Mouse (Mus musculus): ENCODE results near the gene Spcs2. TPM values are rescaled to one million over a fixed set of nuclear protein-coding genes. Genes with fewer than 3 reads are reported as not detected.

The Spcs2 gene
- polyA plus RNA-seq, 1 experiment from 2014 or later: 245 TPM

DNA sequence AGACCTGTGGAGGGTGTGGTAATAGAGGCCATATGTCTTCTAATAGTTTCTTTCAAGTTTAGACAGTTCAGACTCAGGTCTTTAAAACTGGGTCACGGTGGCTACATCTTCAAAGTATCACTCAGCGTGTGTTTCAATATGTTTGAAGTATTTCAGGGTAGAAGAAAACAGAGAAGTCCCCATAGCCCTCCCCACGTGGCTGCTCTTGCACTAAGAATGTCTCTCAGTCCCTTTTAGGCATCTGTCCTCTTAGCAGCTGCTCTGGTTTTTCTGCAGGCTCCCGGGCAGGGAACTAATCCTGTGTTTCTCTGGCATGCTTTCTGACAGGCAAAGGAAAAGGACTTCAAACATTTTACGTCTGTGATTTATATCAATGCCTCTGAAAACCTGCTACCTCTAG is 12.6 kb upstream of the Spcs2 start:
- no peak for ATAC-seq (ENCODE audit: low read depth)
- H3K27ac ChIP-seq (ENCODE audit: low read depth, low read length): no peak overlapping the region
- 62% methylated on average over 5 of the region's 5 CpGs for WGBS

GRCm38 (mm10) chr7:99873965-99874364 is 10.7 kb upstream of the Spcs2 start:
- Histone ChIP-seq H3K4me3 (ENCODE audit: low read depth, low read length) (no peak overlapping the region), H3K4me2 (ENCODE audit: low read depth, low read length) (no peak overlapping the region), H3K27ac (ENCODE audit: low read depth, low read length) (no peak overlapping the region), H3K36me3 (ENCODE audit: control insufficient read depth, insufficient read depth, low read length) (no peaks in the 10 kb centered on the region), H3K9ac (replicated peaks; ENCODE audit: low read depth, low read length) (no peak overlapping the region), H3K27me3 (ENCODE audit: control insufficient read depth, insufficient read depth, low read length) (no peaks in the 10 kb centered on the region), H3K4me1 (ENCODE audit: control insufficient read depth, insufficient read depth, low read length) (0 out of 2 replicates have a peak, but pooled peaks cover 4% of the 10 kb centered on the region), H3K9me3 (ENCODE audit: control insufficient read depth, low read length) (no peaks in the 10 kb centered on the region)
- WGBS: 77% methylated on average over 6 of the region's 6 CpGs
- ATAC-seq (ENCODE audit: low read depth): no peak

More for the DNA sequence above, 12.6 kb upstream of the Spcs2 start:
- H3K9ac ChIP-seq (replicated peaks; ENCODE audit: low read depth, low read length): no peak overlapping the region
- no peak overlapping the region for H3K4me2 ChIP-seq (ENCODE audit: low read depth, low read length)
- H3K36me3 ChIP-seq (ENCODE audit: control insufficient read depth, insufficient read depth, low read length): no peaks in the 10 kb centered on the region
- H3K4me1 ChIP-seq (ENCODE audit: control insufficient read depth, insufficient read depth, low read length): 0 out of 2 replicates have a peak, but pooled peaks cover 4% of the 10 kb centered on the region
- H3K4me3 ChIP-seq (ENCODE audit: low read depth, low read length): no peak overlapping the region
- H3K27me3 ChIP-seq (ENCODE audit: control insufficient read depth, insufficient read depth, low read length): no peaks in the 10 kb centered on the region
- H3K9me3 ChIP-seq (ENCODE audit: control insufficient read depth, low read length): no peaks in the 10 kb centered on the region

DNA sequence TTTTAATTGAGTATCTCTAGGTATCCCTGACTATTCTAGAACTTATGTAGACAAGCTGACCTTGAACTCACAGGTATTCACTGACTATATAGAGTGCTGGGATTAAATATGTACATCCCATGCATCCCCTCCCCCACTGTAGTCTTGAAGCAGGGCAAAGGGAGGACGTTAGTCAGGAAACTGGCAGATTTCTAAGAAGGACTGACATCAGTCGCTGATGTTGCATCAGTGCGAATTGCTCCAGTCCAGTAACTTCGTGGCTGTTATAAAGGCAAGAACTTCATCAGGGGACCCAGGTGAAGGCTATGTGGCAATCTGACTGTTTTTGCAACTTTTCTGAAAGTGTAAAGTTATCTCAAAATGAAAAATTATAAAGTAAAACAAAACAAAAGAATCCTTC is 6.0 kb upstream of the Spcs2 start:
- H3K9ac ChIP-seq (replicated peaks; ENCODE audit: low read depth, low read length): no peak overlapping the region
- no peaks in the 10 kb centered on the region for H3K9me3 ChIP-seq (ENCODE audit: control insufficient read depth, low read length)
- WGBS: 70% methylated on average over 4 of the region's 4 CpGs
- H3K4me1 ChIP-seq (ENCODE audit: control insufficient read depth, insufficient read depth, low read length): no peaks in the 10 kb centered on the region
- H3K4me3 ChIP-seq (ENCODE audit: low read depth, low read length): no peak overlapping the region
- no peak overlapping the region for H3K27ac ChIP-seq (ENCODE audit: low read depth, low read length)
- H3K36me3 ChIP-seq (ENCODE audit: control insufficient read depth, insufficient read depth, low read length): no peaks in the 10 kb centered on the region
- no peaks in the 10 kb centered on the region for H3K27me3 ChIP-seq (ENCODE audit: control insufficient read depth, insufficient read depth, low read length)
- H3K4me2 ChIP-seq (ENCODE audit: low read depth, low read length): no peak overlapping the region
- ATAC-seq (ENCODE audit: low read depth): no peak

GRCm38 (mm10) chr7:99865219-99865618 is 2.0 kb upstream of the Spcs2 start:
- H3K36me3 ChIP-seq (ENCODE audit: control insufficient read depth, insufficient read depth, low read length): no peaks in the 10 kb centered on the region
- H3K27me3 ChIP-seq (ENCODE audit: control insufficient read depth, insufficient read depth, low read length): no peaks in the 10 kb centered on the region
- H3K9me3 ChIP-seq (ENCODE audit: control insufficient read depth, low read length): no peaks in the 10 kb centered on the region
- no peak overlapping the region for H3K27ac ChIP-seq (ENCODE audit: low read depth, low read length)
- no peak overlapping the region for H3K9ac ChIP-seq (replicated peaks; ENCODE audit: low read depth, low read length)
- H3K4me3 ChIP-seq (ENCODE audit: low read depth, low read length): no peak overlapping the region
- 59% methylated on average over 3 of the region's 3 CpGs for WGBS
- no peaks in the 10 kb centered on the region for H3K4me1 ChIP-seq (ENCODE audit: control insufficient read depth, insufficient read depth, low read length)
- H3K4me2 ChIP-seq (ENCODE audit: low read depth, low read length): no peak overlapping the region
- no peak for ATAC-seq (ENCODE audit: low read depth)

DNA sequence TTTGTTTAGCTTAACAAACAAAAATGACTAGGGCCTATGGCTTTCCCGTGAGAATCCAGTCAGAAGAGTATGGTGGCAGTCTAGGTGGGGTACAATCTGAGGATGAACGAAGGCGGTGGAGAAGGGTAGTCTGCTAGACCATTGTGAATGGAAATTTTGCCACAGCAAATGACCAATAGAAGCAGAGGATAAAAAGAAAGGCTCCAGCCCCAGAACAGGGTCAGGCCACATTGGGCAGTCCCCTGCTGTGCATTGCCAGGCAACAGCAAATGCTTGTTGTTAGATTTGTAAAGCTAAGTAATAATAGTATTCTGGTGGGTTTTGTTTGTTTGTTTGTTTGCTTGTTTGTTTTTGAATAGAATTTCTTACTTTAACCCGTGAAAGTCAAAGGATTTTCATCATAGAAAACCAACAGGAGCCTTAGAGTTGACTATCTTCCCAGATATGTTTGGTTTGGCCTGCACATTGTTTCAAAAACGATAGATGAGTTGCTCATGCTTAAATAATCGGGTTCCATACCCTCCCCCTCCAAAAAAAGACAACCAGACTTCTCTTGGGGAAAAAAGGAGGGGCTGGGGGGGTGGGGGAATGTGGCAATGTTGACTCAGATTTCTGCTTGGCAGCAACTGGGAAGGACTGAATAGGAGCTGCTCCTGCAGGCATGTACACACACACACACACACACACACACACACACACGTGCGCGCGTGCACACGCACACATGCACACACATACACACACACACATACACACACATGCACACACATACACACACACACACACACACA is 1.2 kb upstream of the Spcs2 start:
- no peaks in the 10 kb centered on the region for H3K4me1 ChIP-seq (ENCODE audit: control insufficient read depth, insufficient read depth, low read length)
- ATAC-seq (ENCODE audit: low read depth): no peak
- no peaks in the 10 kb centered on the region for H3K36me3 ChIP-seq (ENCODE audit: control insufficient read depth, insufficient read depth, low read length)
- WGBS: 45% methylated on average over 11 of the region's 11 CpGs
- no peak overlapping the region for H3K9ac ChIP-seq (replicated peaks; ENCODE audit: low read depth, low read length)
- H3K27ac ChIP-seq (ENCODE audit: low read depth, low read length): no peak overlapping the region
- H3K27me3 ChIP-seq (ENCODE audit: control insufficient read depth, insufficient read depth, low read length): no peaks in the 10 kb centered on the region
- no peak overlapping the region for H3K4me3 ChIP-seq (ENCODE audit: low read depth, low read length)
- no peak overlapping the region for H3K4me2 ChIP-seq (ENCODE audit: low read depth, low read length)
- no peaks in the 10 kb centered on the region for H3K9me3 ChIP-seq (ENCODE audit: control insufficient read depth, low read length)

DNA sequence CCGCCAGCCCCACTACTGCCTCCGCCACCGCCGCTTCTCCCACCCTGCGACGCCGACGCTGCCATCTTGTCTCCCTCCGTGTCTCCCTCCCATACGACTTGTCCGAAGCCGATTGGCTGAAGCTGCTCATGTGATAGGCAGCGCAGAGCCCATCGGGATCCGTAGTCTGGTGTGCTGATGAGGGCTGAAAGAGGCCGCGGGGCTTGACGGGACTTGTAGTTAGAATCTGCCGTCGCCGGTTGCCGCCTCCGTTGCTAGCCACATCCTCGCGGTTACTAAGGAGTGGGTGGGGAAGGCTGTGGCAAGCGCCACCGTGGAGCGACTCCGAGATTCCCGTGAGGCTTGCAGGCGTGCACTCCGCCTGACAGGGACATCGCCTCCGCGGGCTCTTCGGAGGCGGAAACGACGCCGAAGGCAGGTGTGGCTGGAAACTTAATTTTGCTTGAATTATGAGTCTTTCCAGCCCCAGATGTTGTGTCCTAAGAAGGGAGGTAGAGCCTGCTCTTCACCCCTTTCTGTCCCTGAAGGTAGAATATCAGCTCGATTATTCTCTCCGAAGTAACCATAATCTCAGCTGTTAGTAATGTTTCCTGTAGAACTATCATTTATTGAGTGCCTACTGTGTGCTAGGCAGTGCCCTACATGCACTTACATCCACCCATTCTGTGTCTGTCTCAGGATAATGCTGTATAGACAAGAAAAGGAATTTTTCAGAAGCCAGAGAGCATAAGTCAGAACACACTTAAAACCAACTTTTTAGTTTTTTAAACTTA is 4.3 kb downstream of the Spcs2 start, which contains the start of gene Xrra1:
Gene Xrra1 (plus strand): TSS at position 304 of the 773 bp plus-strand sequence.
- H3K36me3 ChIP-seq (ENCODE audit: control insufficient read depth, insufficient read depth, low read length): 0 out of 2 replicates have a peak, but pooled peaks cover 6% of the 10 kb centered on the region
- H3K4me3 ChIP-seq (ENCODE audit: low read depth, low read length): peak within 1 kb of the TSS; percentile 65
- peak; percentile 99 for ATAC-seq (ENCODE audit: low read depth)
- H3K27ac ChIP-seq (ENCODE audit: low read depth, low read length): peak within 1 kb of the TSS; percentile 75
- H3K9me3 ChIP-seq (ENCODE audit: control insufficient read depth, low read length): no peaks in the 10 kb centered on the region
- H3K4me2 ChIP-seq (ENCODE audit: low read depth, low read length): peak within 1 kb of the TSS; percentile 67
- H3K9ac ChIP-seq (replicated peaks; ENCODE audit: low read depth, low read length): peak within 1 kb of the TSS; percentile 76
- peaks cover 11% of the 10 kb centered on the region for H3K4me1 ChIP-seq (ENCODE audit: control insufficient read depth, insufficient read depth, low read length)
- no peaks in the 10 kb centered on the region for H3K27me3 ChIP-seq (ENCODE audit: control insufficient read depth, insufficient read depth, low read length)
- under 1% methylated on average over 42 of the region's 42 CpGs for WGBS

GRCm38 (mm10) chr7:99858175-99858812 is 5.0 kb downstream of the Spcs2 start:
- WGBS: 2% methylated on average over 19 of the region's 19 CpGs
- H3K9me3 ChIP-seq (ENCODE audit: control insufficient read depth, low read length): no peaks in the 10 kb centered on the region
- H3K9ac ChIP-seq (replicated peaks; ENCODE audit: low read depth, low read length): peak overlapping the region; percentile 76
- H3K4me2 ChIP-seq (ENCODE audit: low read depth, low read length): peak overlapping the region; percentile 50
- peaks cover 11% of the 10 kb centered on the region for H3K4me1 ChIP-seq (ENCODE audit: control insufficient read depth, insufficient read depth, low read length)
- peak overlapping the region; percentile 65 for H3K4me3 ChIP-seq (ENCODE audit: low read depth, low read length)
- peak; percentile 64 for ATAC-seq (ENCODE audit: low read depth)
- H3K27ac ChIP-seq (ENCODE audit: low read depth, low read length): peak overlapping the region; percentile 75
- 0 out of 2 replicates have a peak, but pooled peaks cover 6% of the 10 kb centered on the region for H3K36me3 ChIP-seq (ENCODE audit: control insufficient read depth, insufficient read depth, low read length)
- no peaks in the 10 kb centered on the region for H3K27me3 ChIP-seq (ENCODE audit: control insufficient read depth, insufficient read depth, low read length)

- Histone ChIP-seq H3K9me3 (ENCODE audit: control insufficient read depth, low read length) (no peaks in the 10 kb centered on the region), H3K36me3 (ENCODE audit: control insufficient read depth, insufficient read depth, low read length) (0 out of 2 replicates have a peak, but pooled peaks cover 6% of the 10 kb centered on the region), H3K27ac (ENCODE audit: low read depth, low read length) (no peak overlapping the region), H3K4me2 (ENCODE audit: low read depth, low read length) (no peak overlapping the region), H3K9ac (replicated peaks; ENCODE audit: low read depth, low read length) (no peak overlapping the region), H3K4me1 (ENCODE audit: control insufficient read depth, insufficient read depth, low read length) (peaks cover 11% of the 10 kb centered on the region), H3K27me3 (ENCODE audit: control insufficient read depth, insufficient read depth, low read length) (no peaks in the 10 kb centered on the region), H3K4me3 (ENCODE audit: low read depth, low read length) (no peak overlapping the region)
- no peak for ATAC-seq (ENCODE audit: low read depth)
- 89% methylated on average over 14 of the region's 14 CpGs for WGBS
These were observed 6.9 kb downstream of the Spcs2 start for GRCm38 (mm10) chr7:99856266-99856861.
